Mouse (Mus musculus): ENCODE data around the gene Alkbh6. TPM values are rescaled to one million over a fixed set of nuclear protein-coding genes. Genes with fewer than 3 reads are reported as not detected.

Gene Alkbh6
- total and polyA plus RNA-seq, 3 experiments: 16.2 to 24.6 TPM; not detected in 1

- TF ChIP-seq MYC (IDR thresholded peaks at IDR 0.05; ENCODE audit: low read depth, low read length) (no peak), NRF1 (IDR thresholded peaks at IDR 0.05; ENCODE audit: insufficient read depth, low read depth, low read length, poor library complexity, severe bottlenecking) (no peak), MAZ (IDR thresholded peaks at IDR 0.05; ENCODE audit: low read depth, low read length) (no peak), ZKSCAN1 (IDR thresholded peaks at IDR 0.05; ENCODE audit: low read depth, low read length) (no peak), MYB (IDR thresholded peaks at IDR 0.05; ENCODE audit: low read depth, low read length) (no peak), ZC3H11A (IDR thresholded peaks at IDR 0.05; ENCODE audit: low read depth, low read length) (no peak), TAL1 (IDR thresholded peaks at IDR 0.05; ENCODE audit: low read length) (no peak), USF2 (IDR thresholded peaks at IDR 0.05; ENCODE audit: borderline replicate concordance in 1 of 2, insufficient read depth in 1 of 2, low read depth in 1 of 2, low read length in 2 of 2) (no peak)
- no peaks in the 10 kb centered on the region for H3K27me3 ChIP-seq (ENCODE audit: control insufficient read depth in 1 of 2, insufficient read depth in 2 of 2, low read length in 2 of 2)
- peaks cover 0 to 8% of the 10 kb centered on the region in 2 experiments; a peak in 2 of 4 replicates for H3K36me3 ChIP-seq (ENCODE audit: control insufficient read depth in 1 of 2, insufficient read depth in 2 of 2, low read length in 2 of 2)
- peaks cover 8% of the 10 kb centered on the region for H3K79me2 ChIP-seq (ENCODE audit: control insufficient read depth, insufficient read depth, low read length, poor library complexity)
- no peak overlapping the region for H3K4me3 ChIP-seq (ENCODE audit: control insufficient read depth in 1 of 2, insufficient read depth in 1 of 2, low read depth in 2 of 2, low read length in 2 of 2)
- H3K9ac ChIP-seq (ENCODE audit: control insufficient read depth, low read depth, low read length, poor library complexity, severe bottlenecking): no peak overlapping the region
- no peak for DNase-seq (ENCODE audit: low read depth, low spot score)
- H3K4me1 ChIP-seq (ENCODE audit: control insufficient read depth in 1 of 2, insufficient read depth in 2 of 2, low read length in 2 of 2): 0 out of 4 replicates have a peak, but pooled peaks cover 0 to 5% of the 10 kb centered on the region in 2 experiments
- no peak overlapping the region for H3K27ac ChIP-seq (ENCODE audit: control insufficient read depth, low read depth, low read length)
- no peaks in the 10 kb centered on the region for H3K9me3 ChIP-seq (replicated peaks; ENCODE audit: insufficient read depth, low read length)
Observed at GRCm38 (mm10) chr7:30274383-30274782, 34.1 kb upstream of the Alkbh6 start.

- DNase-seq (ENCODE audit: low read depth, low spot score): no peak
- TF ChIP-seq NRF1 (IDR thresholded peaks at IDR 0.05; ENCODE audit: insufficient read depth, low read depth, low read length, poor library complexity, severe bottlenecking) (no peak), ZNF384 (IDR thresholded peaks at IDR 0.05; ENCODE audit: low read depth, low read length) (peak; percentile 30; the same call in 1 of the 2 replicates), USF2 (IDR thresholded peaks at IDR 0.05; ENCODE audit: borderline replicate concordance in 1 of 2, insufficient read depth in 1 of 2, low read depth in 1 of 2, low read length in 2 of 2) (no peak), MYC (IDR thresholded peaks at IDR 0.05; ENCODE audit: low read depth, low read length) (no peak), HCFC1 (IDR thresholded peaks at IDR 0.05; ENCODE audit: low read depth, low read length) (no peak), MAZ (IDR thresholded peaks at IDR 0.05; ENCODE audit: low read depth, low read length) (no peak)
- Histone ChIP-seq H3K27ac (ENCODE audit: control insufficient read depth, low read depth, low read length) (no peak overlapping the region), H3K36me3 (ENCODE audit: control insufficient read depth in 1 of 2, insufficient read depth in 2 of 2, low read length in 2 of 2) (peaks cover 0 to 11% of the 10 kb centered on the region in 2 experiments; a peak in 2 of 4 replicates), H3K9ac (ENCODE audit: control insufficient read depth, low read depth, low read length, poor library complexity, severe bottlenecking) (peak overlapping the region; percentile 82), H3K9me3 (replicated peaks; ENCODE audit: insufficient read depth, low read length) (no peaks in the 10 kb centered on the region), H3K4me1 (ENCODE audit: control insufficient read depth in 1 of 2, insufficient read depth in 2 of 2, low read length in 2 of 2) (peaks cover 0 to 8% of the 10 kb centered on the region in 2 experiments; a peak in 1 of 4 replicates), H3K79me2 (ENCODE audit: control insufficient read depth, insufficient read depth, low read length, poor library complexity) (peaks cover 10% of the 10 kb centered on the region), H3K4me3 (ENCODE audit: control insufficient read depth in 1 of 2, insufficient read depth in 1 of 2, low read depth in 2 of 2, low read length in 2 of 2) (peak overlapping the region; percentile 71 to 82), H3K27me3 (ENCODE audit: control insufficient read depth in 1 of 2, insufficient read depth in 2 of 2, low read length in 2 of 2) (no peaks in the 10 kb centered on the region)
Observed at GRCm38 (mm10) chr7:30278911-30279310, 29.6 kb upstream of the Alkbh6 start.

- no peaks in the 10 kb centered on the region for H3K27me3 ChIP-seq (ENCODE audit: control insufficient read depth in 1 of 2, insufficient read depth in 2 of 2, low read length in 2 of 2)
- no peak for DNase-seq (ENCODE audit: low read depth, low spot score)
- TF ChIP-seq CHD1 (IDR thresholded peaks at IDR 0.05; ENCODE audit: low read depth, low read length): peak; percentile 37; the same call in 1 of the 2 replicates
- no peak for TF ChIP-seq ZNF384 (IDR thresholded peaks at IDR 0.05; ENCODE audit: low read depth, low read length)
- H3K27ac ChIP-seq (ENCODE audit: control insufficient read depth, low read depth, low read length): peak overlapping the region; percentile 84; the same call in 1 of the 2 replicates
- H3K4me1 ChIP-seq (ENCODE audit: control insufficient read depth in 1 of 2, insufficient read depth in 2 of 2, low read length in 2 of 2): peaks cover 0 to 8% of the 10 kb centered on the region in 2 experiments; a peak in 1 of 4 replicates
- peaks cover 10% of the 10 kb centered on the region for H3K79me2 ChIP-seq (ENCODE audit: control insufficient read depth, insufficient read depth, low read length, poor library complexity)
- peaks cover 0 to 11% of the 10 kb centered on the region in 2 experiments; a peak in 2 of 4 replicates for H3K36me3 ChIP-seq (ENCODE audit: control insufficient read depth in 1 of 2, insufficient read depth in 2 of 2, low read length in 2 of 2)
- no peaks in the 10 kb centered on the region for H3K9me3 ChIP-seq (replicated peaks; ENCODE audit: insufficient read depth, low read length)
- H3K9ac ChIP-seq (ENCODE audit: control insufficient read depth, low read depth, low read length, poor library complexity, severe bottlenecking): peak overlapping the region; percentile 82
- peak overlapping the region; percentile 71 to 82 for H3K4me3 ChIP-seq (ENCODE audit: control insufficient read depth in 1 of 2, insufficient read depth in 1 of 2, low read depth in 2 of 2, low read length in 2 of 2)
Observed at GRCm38 (mm10) chr7:30279536-30279935, 29.0 kb upstream of the Alkbh6 start.

Measured in MEL (cell line).